Mouse (Mus musculus) colon, adult 2 months (tissue): Measurements from ENCODE around the gene Mdfic. TPM values are rescaled to one million over a fixed set of nuclear protein-coding genes. Genes with fewer than 3 reads are reported as not detected.

Experiments
- polyA plus RNA-seq: library from polyadenylated mRNA; depleted of rRNA; stranded (reverse); fragments of >200 nt; gene quantifications from 2 replicates; pipeline ENCODE4 v1.2.3, GENCODE M21; 2012; rRNA removed

Gene Mdfic
- polyA plus RNA-seq: 7.9 and 8.3 TPM in 2 replicates

DNA sequence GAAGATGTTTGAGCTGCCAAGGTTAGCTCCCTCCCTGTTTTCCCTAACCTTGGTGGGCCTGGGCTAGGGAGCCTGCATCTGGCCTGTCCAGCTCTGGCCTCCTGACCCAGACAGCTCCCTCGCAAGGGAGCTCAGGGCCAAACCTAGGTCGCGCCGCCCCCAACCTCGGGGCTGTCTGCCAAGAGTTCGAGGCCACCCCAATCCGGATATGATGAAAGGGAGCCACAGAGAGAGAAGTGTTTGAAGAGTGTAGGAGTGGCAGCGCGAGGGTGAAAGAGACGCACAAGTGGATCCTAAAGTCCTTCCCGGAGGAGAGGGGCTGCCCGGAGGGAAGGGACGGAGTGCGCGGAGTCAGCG, at the start of gene Mdfic:
Gene Mdfic (plus strand): TSS at position 201 of the 357 bp plus-strand sequence.

